Mouse (Mus musculus) heart, embryonic 10.5 days (tissue): ENCODE results near the gene Fbxo10. TPM values are rescaled to one million over a fixed set of nuclear protein-coding genes. Genes with fewer than 3 reads are reported as not detected.
A peak's percentile ranks its signal among the peaks of the same experiment; 100 is the strongest.
"Not testable (repeated sequence)": the region's sequence is repeated elsewhere in the genome, so short reads cannot be mapped to it uniquely, and the experiment has no call there.

ENCODE experiments used
- DNase-seq: peaks from one replicate; pipeline ENCODE4 v3.0.0-alpha.2; 2017; ENCODE audit warnings: low spot score
- H3K27ac ChIP-seq: fragments of 300-500 bp; sonication (generic); 2 replicates; pipeline ENCODE4 v1.5.1; 2016; ENCODE audit warnings: mild to moderate bottlenecking
- H3K27me3 ChIP-seq: fragments of 300-500 bp; sonication (generic); 2 replicates; pipeline ENCODE4 v1.6.1; 2016; ENCODE audit warnings: mild to moderate bottlenecking; ENCODE audit not compliant: poor library complexity, insufficient read depth, severe bottlenecking
- H3K36me3 ChIP-seq: fragments of 300-500 bp; sonication (generic); 2 replicates; pipeline ENCODE4 v1.6.1; 2016; ENCODE audit warnings: mild to moderate bottlenecking, moderate library complexity
- H3K4me1 ChIP-seq: fragments of 300-500 bp; sonication (generic); 2 replicates; pipeline ENCODE4 v1.6.1; 2016; ENCODE audit warnings: mild to moderate bottlenecking
- H3K4me3 ChIP-seq: fragments of 300-500 bp; sonication (generic); 2 replicates; pipeline ENCODE4 v1.5.1; 2016; ENCODE audit warnings: mild to moderate bottlenecking, moderate library complexity
- H3K9me3 ChIP-seq: fragments of 300-500 bp; sonication (generic); 2 replicates; pipeline ENCODE4 v1.6.1; 2016; ENCODE audit warnings: mild to moderate bottlenecking, moderate library complexity
- WGBS: fragments of 180-500 bp; shearing (Covaris S2); methylation state at CpG from one replicate; pipeline ENCODE4 v1.1.7; 2016; 5-methylcytosine and 5-hydroxymethylcytosine counted together
- polyA plus RNA-seq: library from polyadenylated mRNA; unstranded; fragments of >200 nt; fragmentation: Nextera tagmentation; extraction: Ambion mirVana; gene quantifications from 2 replicates; pipeline ENCODE4 v1.2.1, GENCODE M21; 2016

The Fbxo10 gene
- polyA plus RNA-seq, 1 experiment from 2014 or later = 12.0 TPM

- peaks cover 26% of the 10 kb centered on the region for H3K4me1 ChIP-seq
- H3K27me3 ChIP-seq = no peaks in the 10 kb centered on the region
- WGBS = under 1% methylated on average over 63 of the region's 63 CpGs
- peak within 1 kb of the TSS; percentile 94 for H3K27ac ChIP-seq
- peak; percentile 100 for DNase-seq
- no peaks in the 10 kb centered on the region for H3K36me3 ChIP-seq
- no peaks in the 10 kb centered on the region for H3K9me3 ChIP-seq
- H3K4me3 ChIP-seq = peak within 1 kb of the TSS; percentile 79
Measured at GRCm38 (mm10) chr4:45012105-45012975, 72.1 kb downstream of the Fbxo10 start, which contains the start of gene Zbtb5. Gene Zbtb5 (minus strand): TSS chr4:45012412.

GRCm38 (mm10) chr4:45011581-45012104, 72.8 kb downstream of the Fbxo10 start:
- H3K4me1 ChIP-seq = peaks cover 26% of the 10 kb centered on the region
- DNase-seq = peak; percentile 90
- peak overlapping the region; percentile 79 for H3K4me3 ChIP-seq
- H3K27me3 ChIP-seq = no peaks in the 10 kb centered on the region
- peak overlapping the region; percentile 94 for H3K27ac ChIP-seq
- WGBS = 0% methylated on average over 31 of the region's 31 CpGs
- no peaks in the 10 kb centered on the region for H3K9me3 ChIP-seq
- H3K36me3 ChIP-seq = no peaks in the 10 kb centered on the region

- peaks cover 26% of the 10 kb centered on the region for H3K4me1 ChIP-seq
- WGBS = 22% methylated on average over 11 of the region's 11 CpGs
- H3K9me3 ChIP-seq = no peaks in the 10 kb centered on the region
- no peak for DNase-seq
- H3K27ac ChIP-seq = peak overlapping the region; percentile 94
- no peaks in the 10 kb centered on the region for H3K36me3 ChIP-seq
- peak overlapping the region; percentile 79 for H3K4me3 ChIP-seq
- no peaks in the 10 kb centered on the region for H3K27me3 ChIP-seq
Measured at GRCm38 (mm10) chr4:45010806-45011415, 73.5 kb downstream of the Fbxo10 start.

GRCm38 (mm10) chr4:45005452-45005851, 79.0 kb downstream of the Fbxo10 start:
- 76% methylated on average over 3 of the region's 3 CpGs for WGBS
- no peaks in the 10 kb centered on the region for H3K9me3 ChIP-seq
- no peak overlapping the region for H3K4me3 ChIP-seq
- H3K27me3 ChIP-seq = no peaks in the 10 kb centered on the region
- peaks cover 7% of the 10 kb centered on the region; the same call in 1 of the 2 replicates for H3K36me3 ChIP-seq
- no peak for DNase-seq
- H3K27ac ChIP-seq = no peak overlapping the region
- H3K4me1 ChIP-seq = peaks cover 15% of the 10 kb centered on the region

GRCm38 (mm10) chr4:45000001-45000400, 84.4 kb downstream of the Fbxo10 start:
- 87% methylated on average over 6 of the region's 6 CpGs for WGBS
- Histone ChIP-seq H3K4me1 (0 out of 2 replicates have a peak, but pooled peaks cover 3% of the 10 kb centered on the region), H3K4me3 (no peak overlapping the region), H3K36me3 (peaks cover 10% of the 10 kb centered on the region), H3K9me3 (no peaks in the 10 kb centered on the region), H3K27me3 (no peaks in the 10 kb centered on the region), H3K27ac (no peak overlapping the region)
- DNase-seq = no peak

- 75% methylated on average over 3 of the region's 3 CpGs for WGBS
Measured at GRCm38 (mm10) chr4:44998071-44998470, 86.3 kb downstream of the Fbxo10 start.

GRCm38 (mm10) chr4:44994776-44995175, 89.6 kb downstream of the Fbxo10 start:
- peak overlapping the region; percentile 23; the same call in 1 of the 2 replicates for H3K27ac ChIP-seq

More at GRCm38 (mm10) chr4:44998071-44998470, 86.3 kb downstream of the Fbxo10 start:
- Histone ChIP-seq H3K4me3 (no peak overlapping the region), H3K27me3 (no peaks in the 10 kb centered on the region), H3K36me3 (peaks cover 21% of the 10 kb centered on the region), H3K9me3 (no peaks in the 10 kb centered on the region), H3K4me1 (0 out of 2 replicates have a peak, but pooled peaks cover 3% of the 10 kb centered on the region), H3K27ac (no peak overlapping the region)
- no peak for DNase-seq

GRCm38 (mm10) chr4:44993847-44994246, 90.6 kb downstream of the Fbxo10 start:
- Histone ChIP-seq H3K27ac (0 out of 2 replicates have a peak overlapping the region, but pooled peaks have one; percentile 39), H3K9me3 (no peaks in the 10 kb centered on the region), H3K27me3 (no peaks in the 10 kb centered on the region), H3K4me1 (0 out of 2 replicates have a peak, but pooled peaks cover 5% of the 10 kb centered on the region), H3K4me3 (no peak overlapping the region), H3K36me3 (peaks cover 52% of the 10 kb centered on the region)
- peak; percentile 93 for DNase-seq
- WGBS = 81% methylated on average over 9 of the region's 9 CpGs

More at GRCm38 (mm10) chr4:44994776-44995175, 89.6 kb downstream of the Fbxo10 start:
- 80% methylated on average over 18 of the region's 18 CpGs for WGBS
- Histone ChIP-seq H3K27me3 (no peaks in the 10 kb centered on the region), H3K36me3 (peaks cover 43% of the 10 kb centered on the region), H3K9me3 (no peaks in the 10 kb centered on the region), H3K4me1 (0 out of 2 replicates have a peak, but pooled peaks cover 3% of the 10 kb centered on the region), H3K4me3 (no peak overlapping the region)
- no peak for DNase-seq

- WGBS = 87% methylated on average over 14 of the region's 14 CpGs
- H3K9me3 ChIP-seq, DNase-seq, H3K27me3 ChIP-seq, H3K4me1 ChIP-seq, H3K4me3 ChIP-seq, H3K27ac ChIP-seq: not testable (repeated sequence)
- H3K36me3 ChIP-seq = peaks cover 59% of the 10 kb centered on the region
Measured at GRCm38 (mm10) chr4:44993179-44993578, 91.2 kb downstream of the Fbxo10 start.

GRCm38 (mm10) chr4:44992330-44992729, 92.1 kb downstream of the Fbxo10 start:
- DNase-seq, H3K27me3 ChIP-seq, H3K27ac ChIP-seq, H3K4me3 ChIP-seq, H3K4me1 ChIP-seq, H3K9me3 ChIP-seq: not testable (repeated sequence)
- peaks cover 66% of the 10 kb centered on the region for H3K36me3 ChIP-seq
- WGBS = 93% methylated on average over 11 of the region's 11 CpGs

- no peaks in the 10 kb centered on the region for H3K27me3 ChIP-seq
- H3K9me3 ChIP-seq = no peaks in the 10 kb centered on the region
- H3K36me3 ChIP-seq = peaks cover 84% of the 10 kb centered on the region
- H3K27ac ChIP-seq = no peak overlapping the region
- no peak overlapping the region for H3K4me3 ChIP-seq
- 0 out of 2 replicates have a peak, but pooled peaks cover 2% of the 10 kb centered on the region for H3K4me1 ChIP-seq
- 83% methylated on average over 5 of the region's 5 CpGs for WGBS
- no peak for DNase-seq
Measured at GRCm38 (mm10) chr4:44990560-44990959, 93.8 kb downstream of the Fbxo10 start.
